Mouse (Mus musculus) embryonic facial prominence, embryonic 13.5 days (tissue): ENCODE data around the gene Spsb4. TPM values are rescaled to one million over a fixed set of nuclear protein-coding genes. Genes with fewer than 3 reads are reported as not detected.

Experiments used
- ATAC-seq: fragments of 200-750 bp; cut with Nextera tagmentation; 2 replicates; pipeline ENCODE4 v1.8.0; 2017; ENCODE audit warnings: low read depth; ENCODE audit not compliant: insufficient number of reproducible peaks, insufficient read depth, low FRiP score, low TSS enrichment
- H3K27ac ChIP-seq: fragments of 300-500 bp; sonication (generic); 2 replicates; pipeline ENCODE4 v1.5.1; 2015; ENCODE audit warnings: moderate library complexity, mild to moderate bottlenecking, inconsistent platforms
- H3K27me3 ChIP-seq: fragments of 300-500 bp; sonication (generic); 2 replicates; pipeline ENCODE4 v1.6.1; 2015; ENCODE audit warnings: mild to moderate bottlenecking, inconsistent platforms
- H3K36me3 ChIP-seq: fragments of 300-500 bp; sonication (generic); 2 replicates; pipeline ENCODE4 v1.6.1; 2015; ENCODE audit warnings: mild to moderate bottlenecking, inconsistent platforms
- H3K4me1 ChIP-seq: fragments of 300-500 bp; sonication (generic); 2 replicates; pipeline ENCODE4 v1.6.1; 2015; ENCODE audit warnings: inconsistent platforms
- H3K4me2 ChIP-seq: fragments of 300-500 bp; sonication (generic); 2 replicates; pipeline ENCODE4 v1.6.1; 2015; ENCODE audit warnings: moderate library complexity, mild to moderate bottlenecking, inconsistent platforms
- H3K4me3 ChIP-seq: fragments of 300-500 bp; sonication (generic); 2 replicates; pipeline ENCODE4 v1.5.1; 2015; ENCODE audit warnings: mild to moderate bottlenecking, inconsistent platforms
- H3K9ac ChIP-seq: fragments of 300-500 bp; sonication (generic); 2 replicates; pipeline ENCODE4 v1.6.1; 2015; ENCODE audit warnings: mild to moderate bottlenecking, inconsistent platforms
- H3K9me3 ChIP-seq: fragments of 300-500 bp; sonication (generic); 2 replicates; pipeline ENCODE4 v1.6.1; 2016; ENCODE audit warnings: inconsistent platforms
- WGBS: fragments of 180-500 bp; shearing (Covaris S2); methylation state at CpG from one replicate; pipeline ENCODE4 v1.1.7; 2015; ENCODE audit warnings: mixed read lengths; 5-methylcytosine and 5-hydroxymethylcytosine counted together
- polyA plus RNA-seq: library from polyadenylated mRNA; unstranded; fragments of >200 nt; fragmentation: Nextera tagmentation; extraction: Ambion mirVana; gene quantifications from 2 replicates; pipeline ENCODE4 v1.2.1, GENCODE M21; 2015

The Spsb4 gene
- polyA plus RNA-seq, 1 experiment from 2014 or later = 12.7 TPM

DNA sequence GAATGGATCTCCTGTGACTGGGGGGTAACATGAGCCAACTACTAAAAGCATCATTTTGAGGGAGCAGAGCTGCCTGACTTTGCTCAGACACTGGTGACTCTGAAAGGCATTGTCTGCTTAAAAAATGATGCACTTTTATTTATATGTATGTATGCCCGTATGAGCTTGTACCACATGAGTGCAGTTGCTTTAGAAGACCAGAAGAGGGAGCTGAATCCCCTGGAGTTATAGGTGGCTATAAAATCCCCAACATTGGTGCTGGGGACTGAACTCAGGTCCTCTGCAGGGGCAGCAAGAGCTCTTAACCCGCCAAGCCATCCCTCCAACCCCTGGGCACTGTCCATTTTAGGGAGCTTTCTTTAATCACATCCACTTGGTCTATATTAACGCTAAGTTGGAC is 104.6 kb downstream of the Spsb4 start:
- no peak for ATAC-seq
- no peaks in the 10 kb centered on the region for H3K36me3 ChIP-seq
- no peak overlapping the region for H3K4me2 ChIP-seq
- H3K4me3 ChIP-seq = no peak overlapping the region
- no peaks in the 10 kb centered on the region for H3K9me3 ChIP-seq
- no peaks in the 10 kb centered on the region for H3K27me3 ChIP-seq
- H3K4me1 ChIP-seq = no peaks in the 10 kb centered on the region
- H3K27ac ChIP-seq = no peak overlapping the region
- H3K9ac ChIP-seq = no peak overlapping the region
- WGBS = 82% methylated on average over 3 of the region's 3 CpGs

- Histone ChIP-seq H3K27ac (no peak overlapping the region), H3K9ac (no peak overlapping the region), H3K4me2 (no peak overlapping the region), H3K4me1 (no peaks in the 10 kb centered on the region), H3K27me3 (no peaks in the 10 kb centered on the region), H3K4me3 (no peak overlapping the region), H3K36me3 (no peaks in the 10 kb centered on the region), H3K9me3 (no peaks in the 10 kb centered on the region)
- no peak for ATAC-seq
- WGBS = 88% methylated on average over 1 of the region's 1 CpGs
Measured at GRCm38 (mm10) chr9:96909503-96909902, 109.1 kb downstream of the Spsb4 start.

DNA sequence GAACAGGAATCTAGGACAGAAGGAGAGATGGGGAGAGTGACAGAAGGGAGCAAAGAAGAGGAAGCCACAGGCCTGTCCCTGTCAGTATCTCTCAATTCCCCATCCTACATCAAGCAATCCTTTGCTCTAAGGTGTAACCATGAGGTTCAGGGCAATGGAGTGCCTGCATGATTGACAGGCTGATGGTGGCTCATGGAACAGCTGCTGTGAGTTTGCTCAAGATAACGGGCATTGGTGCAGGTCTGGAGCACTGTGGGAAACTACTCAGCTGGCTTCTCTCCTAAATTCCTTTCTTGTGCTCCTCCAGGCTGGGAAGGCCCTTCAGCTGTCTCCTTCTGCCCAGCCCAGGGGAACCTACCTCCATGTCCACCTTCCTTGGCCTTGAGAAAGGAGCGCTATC is 109.9 kb downstream of the Spsb4 start:
- WGBS = 71% methylated on average over 2 of the region's 2 CpGs

DNA sequence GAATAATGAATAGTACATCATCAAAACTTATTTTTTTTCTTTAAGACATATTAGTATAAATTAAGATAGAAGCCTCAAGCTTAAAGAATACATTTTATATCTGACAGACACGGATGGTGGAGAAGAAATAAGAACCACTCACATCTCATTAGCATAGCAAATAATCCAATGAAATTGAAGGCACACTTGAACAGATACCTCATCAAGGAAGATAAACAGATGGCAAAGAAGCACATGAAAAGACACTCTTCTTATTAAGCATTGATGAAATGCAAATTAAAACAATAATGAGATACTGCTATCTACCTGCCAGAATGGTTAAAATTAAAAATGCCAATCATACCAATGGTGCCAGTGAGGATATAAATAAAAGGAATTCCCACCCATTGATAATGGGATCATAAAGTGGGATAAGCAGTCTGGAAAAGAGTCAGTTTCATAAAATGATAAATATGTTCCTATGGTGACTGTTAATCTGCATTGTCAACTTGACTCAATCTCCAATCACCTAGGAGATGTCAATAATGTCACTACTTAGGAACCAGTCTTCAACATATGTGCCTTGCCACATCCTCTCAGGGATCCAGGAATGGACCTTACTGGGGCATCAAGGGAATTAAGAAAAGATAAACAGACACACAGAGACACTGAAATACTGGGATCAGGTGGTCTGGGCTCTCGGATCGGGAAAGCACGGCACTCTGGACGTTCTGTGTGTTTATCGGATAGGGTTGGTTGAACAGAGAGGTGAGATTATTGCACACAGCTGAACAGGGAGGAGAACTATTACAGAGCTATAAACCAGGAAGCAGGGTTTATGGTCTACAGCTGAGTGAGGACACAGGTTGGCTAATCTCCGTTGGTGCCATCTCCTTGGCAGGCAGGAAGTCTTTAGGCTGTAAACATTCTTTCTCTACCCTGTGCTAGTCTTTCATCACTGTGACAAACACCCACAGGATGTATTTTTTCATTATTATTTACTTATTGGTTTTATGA is 114.0 kb downstream of the Spsb4 start:
- Histone ChIP-seq H3K36me3 (no peaks in the 10 kb centered on the region), H3K4me2 (no peak overlapping the region), H3K27me3 (no peaks in the 10 kb centered on the region), H3K4me3 (no peak overlapping the region), H3K9me3 (no peaks in the 10 kb centered on the region), H3K9ac (no peak overlapping the region), H3K27ac (no peak overlapping the region), H3K4me1 (no peaks in the 10 kb centered on the region)
- no peak for ATAC-seq
- WGBS = 92% methylated on average over 7 of the region's 7 CpGs

More for the DNA sequence above, 109.9 kb downstream of the Spsb4 start:
- H3K4me3 ChIP-seq = no peak overlapping the region
- H3K4me2 ChIP-seq = no peak overlapping the region
- no peak overlapping the region for H3K9ac ChIP-seq
- no peaks in the 10 kb centered on the region for H3K36me3 ChIP-seq
- H3K27ac ChIP-seq = no peak overlapping the region
- ATAC-seq = no peak
- H3K9me3 ChIP-seq = no peaks in the 10 kb centered on the region
- no peaks in the 10 kb centered on the region for H3K4me1 ChIP-seq
- no peaks in the 10 kb centered on the region for H3K27me3 ChIP-seq

GRCm38 (mm10) chr9:96899717-96900116 is 118.9 kb downstream of the Spsb4 start:
- no peaks in the 10 kb centered on the region for H3K27me3 ChIP-seq
- 78% methylated on average over 5 of the region's 5 CpGs for WGBS

GRCm38 (mm10) chr9:96899004-96899403 is 119.6 kb downstream of the Spsb4 start:
- Histone ChIP-seq H3K4me3 (no peak overlapping the region), H3K4me1 (no peaks in the 10 kb centered on the region), H3K36me3 (no peaks in the 10 kb centered on the region), H3K4me2 (no peak overlapping the region), H3K9me3 (no peaks in the 10 kb centered on the region), H3K9ac (no peak overlapping the region), H3K27me3 (no peaks in the 10 kb centered on the region), H3K27ac (no peak overlapping the region)
- no peak for ATAC-seq

More at GRCm38 (mm10) chr9:96899717-96900116, 118.9 kb downstream of the Spsb4 start:
- no peak for ATAC-seq
- Histone ChIP-seq H3K4me3 (no peak overlapping the region), H3K9ac (no peak overlapping the region), H3K27ac (no peak overlapping the region), H3K36me3 (no peaks in the 10 kb centered on the region), H3K4me1 (no peaks in the 10 kb centered on the region), H3K9me3 (no peaks in the 10 kb centered on the region), H3K4me2 (no peak overlapping the region)

DNA sequence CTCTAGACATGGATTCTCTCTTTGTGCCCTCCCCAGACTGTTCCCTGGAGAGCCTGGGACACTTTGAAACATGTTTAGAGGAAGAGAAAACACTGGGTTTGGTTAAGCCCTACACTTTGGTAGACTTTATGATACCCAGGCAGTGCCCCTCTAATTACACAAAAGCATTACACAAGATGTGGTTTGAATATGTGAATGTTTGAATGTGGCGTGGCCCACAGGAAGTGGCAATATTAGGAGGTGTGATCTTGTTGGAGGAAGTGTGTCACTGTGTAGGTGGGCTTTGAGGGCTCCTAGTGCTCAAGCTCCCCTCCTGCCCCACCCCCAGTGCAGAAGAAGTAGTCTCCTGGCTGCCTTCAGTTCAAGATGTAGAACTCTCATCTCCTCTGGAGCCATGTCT is 122.0 kb downstream of the Spsb4 start:
- no peak for ATAC-seq
- 90% methylated on average over 1 of the region's 1 CpGs for WGBS
- Histone ChIP-seq H3K4me1 (0 out of 2 replicates have a peak, but pooled peaks cover 4% of the 10 kb centered on the region), H3K9me3 (no peaks in the 10 kb centered on the region), H3K4me3 (no peak overlapping the region), H3K4me2 (no peak overlapping the region), H3K27me3 (no peaks in the 10 kb centered on the region), H3K9ac (no peak overlapping the region), H3K27ac (no peak overlapping the region), H3K36me3 (no peaks in the 10 kb centered on the region)

DNA sequence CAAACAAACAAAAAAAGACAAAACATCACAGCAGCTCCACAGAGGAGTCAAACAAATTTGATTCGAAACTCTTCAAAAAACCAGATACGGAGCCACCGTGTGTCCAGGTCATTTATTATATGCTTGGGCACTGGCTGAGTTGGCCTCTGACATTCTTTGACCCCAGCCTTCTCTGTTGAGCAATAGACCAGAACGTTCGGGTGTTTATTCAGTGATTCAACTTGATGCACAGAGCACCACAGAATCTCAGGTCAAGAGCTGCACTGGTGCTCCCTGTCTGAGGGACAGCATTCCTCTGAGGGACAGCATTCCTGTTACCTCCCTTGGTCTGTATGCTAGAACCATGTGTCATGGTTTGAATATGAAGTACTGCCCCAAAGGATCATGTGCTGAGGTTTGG is 125.1 kb downstream of the Spsb4 start:
- 79% methylated on average over 5 of the region's 5 CpGs for WGBS
- Histone ChIP-seq H3K4me3 (no peak overlapping the region), H3K4me1 (peaks cover 12% of the 10 kb centered on the region), H3K4me2 (no peak overlapping the region), H3K9ac (no peak overlapping the region), H3K9me3 (no peaks in the 10 kb centered on the region), H3K27me3 (no peaks in the 10 kb centered on the region), H3K27ac (no peak overlapping the region), H3K36me3 (no peaks in the 10 kb centered on the region)
- ATAC-seq = no peak

Other genes with a start within 250 kb of the Spsb4 start
- gene Pxylp1, start 126.2 kb downstream of the Spsb4 start, polyA plus RNA-seq = 29.1 and 33.7 TPM in 2 replicates
- gene Slc25a36, start 92.3 kb upstream of the Spsb4 start, polyA plus RNA-seq = 96.0 and 115 TPM in 2 replicates